Mouse (Mus musculus): ENCODE measurements around the gene Dennd1a.

DNA sequence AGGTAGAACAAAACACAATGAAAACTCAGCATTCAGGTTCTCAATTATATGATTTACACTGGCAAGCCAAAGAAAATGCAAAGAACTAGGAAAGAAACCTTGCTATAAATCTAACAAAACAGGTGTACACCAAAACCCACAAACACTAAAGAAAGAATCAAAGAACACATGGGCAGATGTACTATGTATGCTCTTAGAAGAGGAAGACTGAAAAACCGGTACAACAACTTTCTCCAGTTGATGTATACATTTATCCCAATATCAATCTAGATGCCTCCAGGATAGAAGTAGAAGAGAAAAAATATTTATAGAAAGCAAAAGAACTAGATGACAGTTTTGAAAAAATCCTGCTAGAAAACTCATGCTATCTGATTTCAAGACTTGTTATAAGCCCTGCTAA, 184.5 kb downstream of the Dennd1a start:
- TF ChIP-seq CTCF (IDR thresholded peaks at IDR 0.05; ENCODE audit: low read depth) = no peak
- TF ChIP-seq EP300 (optimal IDR thresholded peaks at IDR 0.05) = no peak

All from stomach, postnatal 0 days (tissue).